Mouse (Mus musculus) activated CD4-positive, CD25-positive, alpha-beta regulatory T cell, adult 4 months (primary cell): ENCODE measurements at regions not wholly inside any gene's neighbourhood (a gene's known extent, or its start where the extent isn't known, plus 50 kb on each side); places are given as distances from the start of the nearest gene placed in this dataset.

Experiments used
- ATAC-seq: one replicate; pipeline ENCODE4 v1.8.0; 2017

DNA sequence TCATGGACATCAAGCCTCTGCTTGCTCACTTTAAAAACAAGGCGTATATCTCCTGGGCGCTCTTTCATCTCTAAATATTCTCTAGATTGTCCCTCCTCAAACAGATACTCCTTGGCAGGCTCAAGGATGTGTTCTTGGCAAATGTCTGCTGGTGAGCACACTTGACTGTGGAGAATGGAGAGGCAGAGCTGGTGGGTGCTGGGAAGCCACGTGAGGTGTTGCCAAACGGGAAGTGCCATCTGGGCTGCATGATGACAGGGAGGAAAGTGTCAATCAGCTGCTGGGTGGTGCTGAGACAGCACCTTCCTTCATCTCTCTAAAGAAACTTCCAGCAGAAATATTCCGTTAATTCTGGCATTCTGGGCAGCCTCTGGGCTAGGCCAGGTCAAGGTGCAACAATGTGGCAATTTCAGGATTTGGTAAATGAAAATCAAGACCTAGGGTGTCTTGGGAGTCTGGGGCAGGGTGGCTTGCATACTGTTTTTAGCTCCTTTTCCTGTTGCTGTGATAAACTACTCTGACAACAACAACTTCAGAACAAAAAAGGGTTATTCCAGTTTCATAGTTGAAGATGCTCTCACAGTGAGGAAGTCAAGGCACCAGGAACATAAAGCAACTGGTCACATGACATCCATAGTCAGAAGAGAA is 208.6 kb downstream of the Rplp1 start:
- no peak for ATAC-seq

DNA sequence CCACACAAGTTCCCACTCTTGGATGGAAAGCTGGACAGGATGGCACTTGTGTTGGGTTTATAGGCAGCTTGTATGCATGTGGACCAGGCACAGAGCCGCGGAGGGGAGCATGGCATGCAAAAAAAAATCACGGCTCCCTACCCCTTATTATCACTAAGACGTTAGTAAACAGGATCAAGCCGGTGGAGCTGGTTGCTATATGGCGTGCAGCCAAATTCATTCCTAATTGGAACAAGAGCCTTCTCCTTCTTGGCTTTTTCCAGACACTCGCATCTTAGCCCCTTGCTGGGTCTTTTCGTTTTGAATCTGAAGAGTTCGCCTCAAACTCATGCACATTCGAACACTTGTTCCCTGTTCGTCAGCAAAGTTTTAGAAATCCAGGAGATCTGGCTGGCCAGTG is 211.0 kb downstream of the Rplp1 start:
- ATAC-seq, result no peak

GRCm38 (mm10) chr9:61702280-61702966 is 211.9 kb downstream of the Rplp1 start:
- ATAC-seq, result peak; percentile 78

DNA sequence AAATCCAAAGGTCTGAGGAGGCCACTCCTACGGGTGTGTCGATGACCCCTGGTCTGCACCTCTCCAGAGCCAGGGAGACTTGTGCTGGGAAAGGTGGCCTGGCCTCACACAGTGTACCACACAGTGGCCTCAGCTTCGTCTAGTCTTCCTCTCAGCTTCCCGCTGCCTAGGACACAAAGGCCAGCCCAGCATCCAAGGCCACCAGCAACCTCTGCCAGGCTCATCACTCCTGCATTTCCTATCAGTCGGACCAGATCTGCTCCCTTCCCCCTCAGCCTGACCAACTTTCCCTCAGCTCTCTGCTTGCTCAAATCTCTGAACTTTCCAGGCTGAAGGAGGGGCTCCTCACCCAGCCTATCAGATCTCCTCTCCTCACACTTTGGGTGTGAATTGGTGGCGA is 213.8 kb downstream of the Rplp1 start:
- ATAC-seq, result no peak

- ATAC-seq, result no peak
These were observed 214.7 kb downstream of the Rplp1 start for GRCm38 (mm10) chr9:61699618-61700017.

DNA sequence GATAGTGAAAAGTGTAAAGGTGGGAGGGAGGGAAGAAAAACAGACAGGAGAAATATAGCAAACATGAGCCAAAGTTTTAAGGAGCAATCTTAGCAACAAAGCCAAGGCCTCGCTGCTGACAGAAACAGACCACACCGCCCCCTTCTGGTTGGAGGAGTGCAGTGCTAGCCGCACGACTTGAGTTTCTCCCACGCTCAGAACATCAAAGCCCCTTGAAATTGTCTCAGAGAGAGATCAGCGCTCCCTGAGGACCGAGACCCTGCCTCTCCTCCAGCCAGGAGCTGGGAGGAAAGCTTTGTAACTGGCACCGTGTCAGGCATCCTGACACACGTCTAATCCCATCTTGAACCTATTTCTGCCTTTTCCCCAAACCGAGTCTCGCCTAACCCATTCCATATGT is 216.4 kb downstream of the Rplp1 start:
- peak; percentile 25 for ATAC-seq

DNA sequence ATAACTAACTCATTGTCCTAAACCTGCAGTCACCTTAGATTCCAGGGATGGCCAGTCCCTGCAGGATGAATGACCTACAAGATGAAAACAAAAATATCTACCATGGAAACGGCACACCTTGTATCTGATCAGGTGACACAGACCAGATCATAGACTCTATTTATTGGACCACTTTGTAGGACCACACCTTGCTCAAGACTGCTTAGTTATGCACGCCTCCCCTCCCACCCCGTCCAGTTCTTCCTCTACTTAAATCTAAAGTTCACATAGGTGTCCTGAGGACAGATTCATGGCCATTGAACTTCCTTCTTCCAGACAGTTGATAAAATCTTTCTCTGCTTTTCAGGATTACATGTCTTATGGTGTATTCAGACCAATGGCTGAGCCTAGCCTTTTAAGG is 217.5 kb downstream of the Rplp1 start:
- ATAC-seq, result no peak

GRCm38 (mm10) chr9:61695821-61696220 is 218.5 kb downstream of the Rplp1 start:
- ATAC-seq, result no peak

DNA sequence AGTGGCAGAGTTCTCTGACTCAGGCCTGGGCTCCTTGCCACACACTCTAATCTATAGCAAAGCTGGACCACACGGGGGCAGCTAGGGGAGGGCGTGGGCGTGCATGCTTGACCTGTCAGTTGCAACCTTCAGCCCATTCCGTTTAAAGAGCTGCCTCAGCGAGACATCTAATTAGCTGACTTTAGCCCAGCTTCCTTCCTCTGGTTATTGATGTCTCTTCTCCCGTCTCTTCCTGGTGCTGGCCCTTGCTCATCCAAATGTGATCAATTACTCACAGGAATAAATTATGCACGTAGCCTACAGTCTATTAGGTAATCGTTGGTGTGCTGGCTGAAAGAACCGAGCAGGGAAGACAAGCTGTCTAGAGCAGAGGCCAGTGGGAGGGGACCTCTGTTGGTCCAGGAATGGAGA is 219.0 kb downstream of the Rplp1 start:
- no peak for ATAC-seq

DNA sequence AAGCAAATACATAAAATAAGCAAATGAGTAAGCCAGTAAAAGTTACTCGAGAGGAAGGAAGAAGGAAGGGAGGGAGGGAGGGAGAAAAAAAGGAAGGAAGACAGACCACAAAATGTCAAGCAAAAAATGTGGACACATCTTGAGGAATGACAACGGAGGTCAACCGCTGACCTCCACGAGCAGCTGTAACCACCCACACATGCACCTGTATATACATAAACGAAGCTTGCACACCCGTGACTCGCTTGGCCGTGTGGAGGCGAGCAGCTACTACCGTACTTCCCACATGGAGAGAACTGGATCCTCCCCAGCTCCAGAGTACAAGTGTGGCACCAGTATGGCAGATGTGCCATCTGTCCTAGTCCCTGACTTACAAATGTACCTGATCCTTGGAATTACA is 220.1 kb downstream of the Rplp1 start:
- ATAC-seq, result no peak

- ATAC-seq, result no peak
These were observed 223.6 kb downstream of the Rplp1 start for GRCm38 (mm10) chr9:61690786-61691185.

- ATAC-seq, result no peak
These were observed 224.4 kb downstream of the Rplp1 start for GRCm38 (mm10) chr9:61689939-61690338.

DNA sequence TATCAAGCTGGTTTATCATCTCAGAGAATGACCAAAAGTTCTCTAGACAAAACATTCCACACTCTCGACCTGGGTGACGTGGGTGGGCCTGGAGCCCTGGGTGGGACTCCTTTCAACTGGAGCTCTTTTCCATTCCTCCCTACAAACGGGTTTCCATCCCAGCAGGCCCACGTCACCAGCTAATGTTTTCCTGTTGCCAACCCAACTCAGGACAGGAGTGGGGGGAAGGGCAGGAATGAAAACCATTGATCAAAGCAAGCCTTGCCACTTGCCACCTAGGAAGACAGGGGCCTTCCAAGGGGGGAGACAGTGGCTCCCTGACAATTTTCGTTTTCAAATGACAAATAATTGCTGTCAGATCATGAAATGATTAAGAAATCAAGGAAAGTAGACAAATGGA is 224.8 kb downstream of the Rplp1 start:
- ATAC-seq, result no peak

GRCm38 (mm10) chr9:61683557-61683956 is 230.8 kb downstream of the Rplp1 start:
- no peak for ATAC-seq

DNA sequence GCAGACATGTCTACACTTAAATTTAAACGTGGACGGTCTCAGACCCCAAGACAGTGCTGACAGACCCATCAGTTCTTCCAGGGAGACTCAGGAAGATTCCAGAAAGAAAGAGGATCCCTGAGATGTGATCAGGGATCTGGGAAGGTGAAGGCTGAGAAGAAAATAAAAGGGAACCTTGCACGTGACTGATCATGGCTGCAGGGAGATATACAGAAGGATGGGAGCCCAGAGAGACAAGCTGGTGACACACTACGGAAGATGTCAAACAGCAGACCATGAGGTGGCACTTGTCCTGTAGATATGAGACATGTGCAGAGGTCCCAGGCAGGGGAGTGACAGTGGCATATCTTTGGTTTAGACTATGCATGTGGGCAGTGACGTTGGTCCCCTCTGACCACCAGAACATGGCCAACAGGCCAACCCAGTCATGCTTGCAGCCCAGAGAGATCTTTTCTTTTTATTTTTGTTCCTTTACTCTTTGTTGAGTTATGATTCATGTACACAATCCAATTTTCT is 231.5 kb downstream of the Rplp1 start:
- no peak for ATAC-seq

GRCm38 (mm10) chr9:61682316-61682715 is 232.0 kb downstream of the Rplp1 start:
- ATAC-seq, result peak; percentile 19

DNA sequence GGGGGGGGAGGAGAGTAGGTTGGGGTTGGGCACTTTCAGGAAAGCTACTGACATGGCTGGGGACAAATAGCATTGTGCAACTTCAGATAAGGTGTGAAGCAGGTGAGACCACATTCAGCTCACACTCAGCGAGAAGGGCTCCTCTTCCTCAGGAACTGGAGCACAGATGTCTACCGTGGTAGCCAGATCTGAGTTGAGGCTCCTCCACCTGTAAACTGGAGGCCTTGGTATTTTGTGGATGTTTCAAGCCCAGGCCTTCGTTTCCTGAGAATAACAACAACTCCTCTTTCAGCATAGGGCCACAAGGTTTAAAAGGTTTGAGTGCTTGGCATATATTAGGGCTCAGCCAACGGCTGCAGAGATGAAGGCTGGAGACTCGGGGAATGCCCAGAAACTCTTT is 232.9 kb downstream of the Rplp1 start:
- no peak for ATAC-seq

- peak; percentile 65 for ATAC-seq
These were observed 233.4 kb downstream of the Rplp1 start for GRCm38 (mm10) chr9:61680911-61681311.

DNA sequence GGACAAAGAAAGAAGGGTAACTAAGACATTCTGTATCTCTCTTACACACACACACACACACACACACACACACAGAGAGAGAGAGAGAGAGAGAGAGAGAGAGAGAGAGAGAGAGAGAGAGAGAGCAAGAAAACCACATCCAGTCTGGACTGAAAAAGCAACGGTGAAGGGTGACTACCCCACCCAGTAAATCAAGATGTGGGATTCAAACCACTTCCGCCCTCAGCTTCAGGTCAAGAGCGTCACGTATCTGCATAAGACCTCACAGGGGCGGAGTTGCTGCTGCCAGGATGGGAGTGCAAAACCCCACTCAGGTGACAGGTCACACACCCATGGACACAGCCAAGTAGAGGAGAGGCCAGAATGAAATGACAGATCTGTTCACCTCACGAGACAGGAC is 234.7 kb downstream of the Rplp1 start:
- peak; percentile 80 for ATAC-seq

DNA sequence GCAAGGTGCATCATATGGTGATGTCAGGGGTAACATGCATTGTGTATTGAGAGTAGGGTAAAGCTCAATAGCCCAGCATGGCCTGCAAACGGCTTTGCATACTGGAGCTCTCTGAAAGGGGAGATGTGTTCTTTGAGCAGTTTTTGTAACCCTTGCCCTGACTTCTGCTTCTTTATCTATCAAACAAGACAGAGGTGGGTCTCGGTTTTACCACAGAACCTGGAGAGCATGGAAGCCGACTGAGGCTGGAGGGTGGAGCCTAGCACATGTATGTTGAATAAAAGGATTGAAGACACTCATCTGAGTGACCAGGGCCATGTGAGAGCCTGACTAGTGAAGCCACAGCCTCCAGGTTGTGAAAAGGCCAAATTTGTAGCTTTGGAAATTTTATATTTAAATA is 236.7 kb downstream of the Rplp1 start:
- ATAC-seq, result no peak

DNA sequence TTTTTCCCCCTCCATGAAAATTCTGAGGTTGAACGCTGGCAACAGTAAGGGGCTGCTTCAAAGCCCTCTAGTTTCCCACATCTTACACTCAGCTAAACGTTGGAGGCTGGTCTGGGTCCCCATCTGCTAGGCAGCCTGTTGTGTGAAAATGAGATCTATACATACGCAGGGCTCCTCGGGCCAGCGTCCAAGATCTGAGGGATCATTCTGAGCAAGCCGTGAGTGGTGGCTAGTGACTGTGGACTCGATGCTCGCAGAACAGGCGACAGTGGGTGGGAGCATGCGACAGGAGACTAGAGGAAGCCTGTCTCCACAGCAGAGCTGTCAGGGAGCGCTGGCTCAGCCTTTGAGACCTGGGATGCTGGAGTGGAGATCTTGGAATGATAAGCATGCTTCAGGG is 237.3 kb downstream of the Rplp1 start:
- ATAC-seq, result no peak

DNA sequence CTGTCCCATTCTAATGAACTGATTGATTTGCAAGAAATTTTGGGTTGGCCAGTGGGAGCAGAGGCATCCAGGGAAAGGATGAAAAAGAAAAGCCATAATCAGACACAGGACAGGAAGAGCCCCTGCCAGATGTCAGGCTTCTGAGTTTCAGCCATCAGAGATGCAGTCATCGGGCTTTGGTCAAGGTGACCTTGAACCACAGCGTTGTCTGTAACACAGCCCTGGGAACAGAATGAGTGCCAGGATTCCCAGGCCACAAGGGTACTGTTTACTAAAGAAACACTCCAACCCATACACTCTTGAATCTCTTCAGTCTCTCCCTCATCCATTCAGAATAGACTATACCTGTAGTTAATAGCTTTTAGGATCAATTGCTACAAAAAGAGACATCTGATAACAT is 239.0 kb downstream of the Rplp1 start:
- no peak for ATAC-seq

DNA sequence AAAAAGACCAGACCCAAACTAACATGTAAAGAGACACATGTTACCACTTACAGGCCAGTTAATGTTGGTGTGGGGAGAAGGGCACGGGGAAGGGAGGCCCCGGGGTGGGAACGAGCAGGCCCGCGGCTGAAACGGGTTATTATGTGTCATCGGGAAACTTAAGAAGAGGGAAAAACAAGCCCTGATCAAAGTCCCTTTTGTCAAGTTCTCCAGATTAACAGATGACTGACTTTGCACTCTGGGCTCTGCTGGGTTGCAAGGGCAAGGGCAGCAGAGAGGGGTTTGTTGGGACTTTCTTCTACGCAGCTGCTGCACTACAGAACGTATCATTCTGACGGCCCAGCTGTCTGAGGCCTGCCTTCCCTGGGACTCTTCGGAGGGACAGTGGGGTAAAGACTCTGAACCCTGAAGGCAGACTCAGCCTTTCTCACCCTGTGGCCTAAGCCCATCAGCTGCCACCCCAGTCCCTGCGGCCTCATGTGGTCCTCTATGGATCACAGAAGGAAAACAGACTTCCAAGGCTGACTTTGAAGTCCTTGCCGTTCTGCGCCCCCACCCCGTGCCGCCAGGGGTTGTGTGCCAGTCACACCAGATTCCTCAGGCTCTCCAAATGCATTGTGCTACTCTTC is 240.7 kb downstream of the Rplp1 start:
- ATAC-seq, result no peak

DNA sequence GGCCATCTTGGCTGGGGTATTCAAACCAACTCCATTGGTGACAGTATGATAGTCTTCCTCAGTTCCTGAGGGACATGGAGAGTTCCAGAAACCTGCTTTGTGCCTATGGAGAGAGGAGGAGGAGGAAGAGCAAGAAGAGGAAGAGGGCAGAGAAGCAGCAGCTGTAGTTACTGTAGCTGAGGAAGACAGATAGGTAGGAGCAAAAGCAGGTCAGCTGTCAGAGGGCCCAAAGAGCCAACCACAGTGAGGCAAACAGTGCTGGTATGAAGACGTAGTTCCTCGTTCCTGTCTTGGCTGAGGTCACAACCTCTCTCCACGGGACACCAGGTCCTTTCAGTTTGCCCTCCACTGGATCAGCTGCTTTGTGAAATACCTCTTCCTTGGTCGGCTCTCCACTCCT is 243.4 kb downstream of the Rplp1 start:
- ATAC-seq, result no peak
